Mouse (Mus musculus) thymus, adult 2 months (tissue): Measurements from ENCODE around the gene Rcan3.

ENCODE experiments used
- CTCF ChIP-seq: fragments of 200-500 bp; IDR thresholded peaks from 2 replicates; pipeline ENCODE4 v1.5.1; 2012; ENCODE audit warnings: mild to moderate bottlenecking, control low read depth, low read length, moderate library complexity, borderline replicate concordance; ENCODE audit not compliant: control insufficient read depth, poor library complexity, insufficient read depth; ENCODE audit errors: extremely low read depth
- POLR2A ChIP-seq: fragments of 200-500 bp; IDR thresholded peaks from 2 replicates; pipeline ENCODE4 v1.6.1; 2012; ENCODE audit warnings: mild to moderate bottlenecking, low read length, control low read depth, moderate library complexity; ENCODE audit not compliant: control insufficient read depth, poor library complexity, insufficient read depth; ENCODE audit errors: extremely low read depth

- no peak for TF ChIP-seq CTCF
- no peak for TF ChIP-seq POLR2A
Observed at GRCm38 (mm10) chr4:135385614-135386013, 48.0 kb downstream of the Rcan3 start.
